33 mouse cellular contexts compared by ENCODE assay signal in genomic region chr15:81982173-81982572, GRCm38 (mm10). TPM values are rescaled to one million over a fixed set of nuclear protein-coding genes. Genes with fewer than 3 reads are reported as not detected.
"Had no signal": no experiment of that assay in that cellular context is flagged by ENCODE, and none has a peak within 500 bp of the region (broad histone marks: within the 10 kb centered on the region; RNA-seq: fewer than 3 reads in every experiment).

No protein-coding gene starts in this region.

- H3K4me1 ChIP-seq: limb, embryonic 10.5 days; limb, embryonic 13.5 days; lung, embryonic 15.5 days; megakaryocyte, embryonic 14.5 days; stomach, embryonic 15.5 days had no signal

- H3K9ac ChIP-seq: limb, embryonic 13.5 days; liver, embryonic 12.5 days; liver, embryonic 15.5 days; lung, embryonic 15.5 days; midbrain, embryonic 13.5 days; neural tube, embryonic 13.5 days; stomach, embryonic 15.5 days had no signal

- H3K27me3 ChIP-seq: limb, embryonic 13.5 days; liver, embryonic 15.5 days; lung, embryonic 15.5 days; midbrain, embryonic 13.5 days; neural tube, embryonic 13.5 days; stomach, embryonic 15.5 days had no signal

- DNase-seq: kidney, adult 11 months; kidney, postnatal 36 days; layer of hippocampus, adult 9-11 months; liver; lung, adult 18-20 months; lung, postnatal 10 days; lung, postnatal 36 days; right cerebral cortex, adult 18-20 months; right cerebral cortex, postnatal 14 days; right cerebral cortex, postnatal 4 days; thymus, adult 2 months; thymus, postnatal 14 days; thymus, postnatal 4 days had no signal

- H3K4me3 ChIP-seq: layer of hippocampus, adult 2 months; limb, embryonic 10.5 days; limb, embryonic 13.5 days; liver, embryonic 12.5 days; liver, embryonic 15.5 days; lung, embryonic 15.5 days; megakaryocyte, embryonic 14.5 days; midbrain, embryonic 10.5 days; midbrain, embryonic 13.5 days; myocyte; neural tube, embryonic 13.5 days; stomach, embryonic 15.5 days had no signal

- H3K9me3 ChIP-seq: limb, embryonic 10.5 days; limb, embryonic 13.5 days; liver, embryonic 12.5 days; liver, embryonic 15.5 days; lung, embryonic 15.5 days; megakaryocyte, embryonic 14.5 days; midbrain, embryonic 10.5 days; midbrain, embryonic 13.5 days; neural tube, embryonic 13.5 days; stomach, embryonic 15.5 days had no signal

- H3K36me3 ChIP-seq: limb, embryonic 10.5 days; limb, embryonic 13.5 days; liver, embryonic 12.5 days; liver, embryonic 15.5 days; lung, embryonic 15.5 days; midbrain, embryonic 10.5 days; midbrain, embryonic 13.5 days; neural tube, embryonic 13.5 days; stomach, embryonic 15.5 days had no signal

- H3K27ac ChIP-seq: kidney, postnatal 0 days; layer of hippocampus, adult 2 months; limb, embryonic 10.5 days; limb, embryonic 13.5 days; liver, embryonic 12.5 days; liver, embryonic 15.5 days; lung, embryonic 15.5 days; midbrain, embryonic 10.5 days; midbrain, embryonic 13.5 days; neural tube, embryonic 13.5 days; stomach, embryonic 15.5 days had no signal

RNA-seq across cellular contexts. Expression of gene 1700029P11Rik, which starts 1.8 kb away (rescaled TPM):
- total RNA-seq: layer of hippocampus, adult 2 months; layer of hippocampus, postnatal 25 days; left cerebral cortex, adult 18-20 months; left cerebral cortex, postnatal 25 days; monocyte, adult 5-6 weeks; neutrophil, adult 5-6 weeks had no signal
- polyA plus RNA-seq: kidney, embryonic 14.5 days; kidney, postnatal 0 days; limb, embryonic 10.5 days; limb, embryonic 13.5 days; liver, embryonic 12.5 days; liver, embryonic 15.5 days; lung, embryonic 15.5 days; midbrain, embryonic 10.5 days; midbrain, embryonic 13.5 days; midbrain, embryonic 16.5 days; myocyte; neural tube, embryonic 13.5 days; stomach, embryonic 15.5 days; thymus, adult 2 months had no signal

RNA-seq across cellular contexts. Expression of gene Csdc2, which starts 45.6 kb away (rescaled TPM):
- total RNA-seq: monocyte, adult 5-6 weeks; neutrophil, adult 5-6 weeks had no signal
